ENCODE assay signal across 8 mouse cellular contexts in genomic region chr3:146406007-146406341, GRCm38 (mm10). TPM values are rescaled to one million over a fixed set of nuclear protein-coding genes. Genes with fewer than 3 reads are reported as not detected.
DNase-seq lines count a peak whose midpoint lies in the region; ATAC-seq and TF ChIP-seq lines count a peak whose summit lies in the region.

No protein-coding gene starts in this region.

- H3K4me3 ChIP-seq in ES-Bruce4 (ENCODE audit: low read depth, low read length), result peak overlapping the region; percentile 95; the same call in 1 of the 2 replicates
- peak overlapping the region; percentile 78 for H3K4me3 ChIP-seq in intestine, postnatal 0 days (ENCODE audit: low read depth, low read length)
- H3K4me3 ChIP-seq in lung, adult 2 months (replicated peaks; ENCODE audit: extremely low read depth, low read depth, low read length), result peak overlapping the region; percentile 1

- peak; percentile 41 for DNase-seq in embryo, embryonic 9.5 days (ENCODE audit: extremely low spot score)
- peak; percentile 68 for DNase-seq in lung, adult 2 months
- DNase-seq in urinary bladder, postnatal 36 days (ENCODE audit: low spot score in 2 of 2), result peak; percentile 76 to 80
- DNase-seq in left cerebral cortex, postnatal 4 days, result no peak
- no peak for DNase-seq in cerebellum, postnatal 4 days (ENCODE audit: low spot score in 2 of 2)
- no peak for DNase-seq in layer of hippocampus, adult 11-12 months (ENCODE audit: low spot score)

- H3K4me2 ChIP-seq in intestine, postnatal 0 days (replicated peaks; ENCODE audit: low read depth), result peak overlapping the region; percentile 97

- H3K27ac ChIP-seq in ES-Bruce4 (ENCODE audit: insufficient read depth, low read length), result no peak overlapping the region
- peak overlapping the region; percentile 89 for H3K27ac ChIP-seq in intestine, postnatal 0 days (ENCODE audit: low read depth, low read length)

- 23% methylated on average over 5 of the region's 5 CpGs for WGBS in intestine, postnatal 0 days
- 66% methylated on average over 5 of the region's 5 CpGs for WGBS in lung, adult 2 months

- no peaks in the 10 kb centered on the region for H3K36me3 ChIP-seq in ES-Bruce4 (ENCODE audit: control insufficient read depth, insufficient read depth, low read length, poor library complexity, severe bottlenecking)
- no peaks in the 10 kb centered on the region for H3K36me3 ChIP-seq in intestine, postnatal 0 days (ENCODE audit: control insufficient read depth, insufficient read depth)

- 0 out of 2 replicates have a peak, but pooled peaks have one; percentile 9 for ATAC-seq in intestine, postnatal 0 days

- H3K9ac ChIP-seq in ES-Bruce4 (ENCODE audit: low read depth, poor library complexity, severe bottlenecking), result peak overlapping the region; percentile 90
- H3K9ac ChIP-seq in intestine, postnatal 0 days (ENCODE audit: low read depth, low read length), result no peak overlapping the region

- H3K27me3 ChIP-seq in ES-Bruce4 (ENCODE audit: control insufficient read depth, insufficient read depth, low read length, poor library complexity, severe bottlenecking), result no peaks in the 10 kb centered on the region
- no peaks in the 10 kb centered on the region for H3K27me3 ChIP-seq in intestine, postnatal 0 days (replicated peaks; ENCODE audit: control insufficient read depth, insufficient read depth, low read length)

- intact Hi-C loops in left cerebral cortex, postnatal 4 days (cut with DNase I), result loop anchor here (10.0 kb wide), 1 partner anchor 61 kb away; no protein-coding TSS in a partner anchor

- TF ChIP-seq EP300 in ES-Bruce4 (IDR thresholded peaks at IDR 0.05; ENCODE audit: insufficient read depth, low read depth, low read length), result no peak

- H3K9me3 ChIP-seq in ES-Bruce4 (replicated peaks; ENCODE audit: control insufficient read depth, insufficient read depth, low read length, poor library complexity, severe bottlenecking), result 0 out of 2 replicates have a peak, but pooled peaks cover 3% of the 10 kb centered on the region
- H3K9me3 ChIP-seq in intestine, postnatal 0 days (ENCODE audit: control insufficient read depth), result no peaks in the 10 kb centered on the region

- TF ChIP-seq POLR2A in ES-Bruce4 (IDR thresholded peaks at IDR 0.05; ENCODE audit: insufficient read depth, low read length), result no peak
- no peak for TF ChIP-seq POLR2A in lung, adult 2 months (IDR thresholded peaks at IDR 0.05; ENCODE audit: borderline replicate concordance, extremely low read depth, low read depth, low read length)

- peaks cover 2% of the 10 kb centered on the region for H3K4me1 ChIP-seq in ES-Bruce4 (ENCODE audit: control insufficient read depth, insufficient read depth, low read length)
- H3K4me1 ChIP-seq in intestine, postnatal 0 days (replicated peaks; ENCODE audit: control insufficient read depth, insufficient read depth, low read length), result no peaks in the 10 kb centered on the region
- peaks cover 5% of the 10 kb centered on the region; the same call in 1 of the 2 replicates for H3K4me1 ChIP-seq in lung, adult 2 months (ENCODE audit: control insufficient read depth, insufficient read depth, low read length)

- no peak for TF ChIP-seq CTCF in ES-Bruce4 (IDR thresholded peaks at IDR 0.05; ENCODE audit: low read depth, low read length)
- no peak for TF ChIP-seq CTCF in intestine, postnatal 0 days (IDR thresholded peaks at IDR 0.05; ENCODE audit: low read depth)
- no peak for TF ChIP-seq CTCF in lung, adult 2 months (IDR thresholded peaks at IDR 0.05; ENCODE audit: insufficient read depth, low read length)

RNA-seq across cellular contexts. Expression of gene Ssx2ip, which starts 1.5 kb away (rescaled TPM):
- 27.3 and 28.2 TPM in 2 replicates for polyA plus RNA-seq in ES-Bruce4 (2011; ENCODE audit: insufficient read depth, insufficient read length, low read depth, missing spikeins)
- polyA plus RNA-seq in intestine, postnatal 0 days (2015; fragmentation: Nextera tagmentation; extraction: Ambion mirVana), result 31.1 TPM in 2 replicates
- polyA plus RNA-seq in lung, adult 2 months (2012; rRNA removed), result 5.9 and 7.2 TPM in 2 replicates
- 10 to 100 TPM; 80.7 to 81.5 TPM for total RNA-seq in left cerebral cortex, postnatal 4 days (2021)

RNA-seq across cellular contexts. Expression of gene Ctbs, which starts 43.6 kb away (rescaled TPM):
- 15.1 and 17.1 TPM in 2 replicates for polyA plus RNA-seq in ES-Bruce4 (2011; ENCODE audit: insufficient read depth, insufficient read length, low read depth, missing spikeins)
- polyA plus RNA-seq in intestine, postnatal 0 days (2015; fragmentation: Nextera tagmentation; extraction: Ambion mirVana), result 8.1 and 8.3 TPM in 2 replicates
- 4.9 and 5.6 TPM in 2 replicates for polyA plus RNA-seq in lung, adult 2 months (2012; rRNA removed)
- total RNA-seq in left cerebral cortex, postnatal 4 days (2021), result 1 to 10 TPM; 4.7 to 5.9 TPM

Comparison
In these comparisons a context has a peak if more than half of its experiments do, and no peak if none do; other contexts are left out.
1. H3K4me3 ChIP-seq: peak in every context shown above with its lines; median percentile 95 in ES-Bruce4; 78 in intestine, postnatal 0 days; 1 in lung, adult 2 months.
2. DNase-seq: peak in embryo, embryonic 9.5 days (single experiment), lung, adult 2 months (single experiment) and urinary bladder, postnatal 36 days (2 of 2); none in left cerebral cortex, postnatal 4 days (single experiment), cerebellum, postnatal 4 days (0 of 2) and layer of hippocampus, adult 11-12 months (single experiment).